Mouse (Mus musculus) CD4-positive, CD25-positive, alpha-beta regulatory T cell, adult 9 weeks (primary cell): ENCODE data around the gene Gm21882. TPM values are rescaled to one million over a fixed set of nuclear protein-coding genes. Genes with fewer than 3 reads are reported as not detected.

Source experiments
- polyA plus RNA-seq: library from polyadenylated mRNA; unstranded; fragments of 100-300 nt; shearing (Covaris generic); gene quantifications from one replicate; pipeline ENCODE4 v1.2.1, GENCODE M21; 2017

The Gm21882 gene
- not detected for polyA plus RNA-seq

DNA sequence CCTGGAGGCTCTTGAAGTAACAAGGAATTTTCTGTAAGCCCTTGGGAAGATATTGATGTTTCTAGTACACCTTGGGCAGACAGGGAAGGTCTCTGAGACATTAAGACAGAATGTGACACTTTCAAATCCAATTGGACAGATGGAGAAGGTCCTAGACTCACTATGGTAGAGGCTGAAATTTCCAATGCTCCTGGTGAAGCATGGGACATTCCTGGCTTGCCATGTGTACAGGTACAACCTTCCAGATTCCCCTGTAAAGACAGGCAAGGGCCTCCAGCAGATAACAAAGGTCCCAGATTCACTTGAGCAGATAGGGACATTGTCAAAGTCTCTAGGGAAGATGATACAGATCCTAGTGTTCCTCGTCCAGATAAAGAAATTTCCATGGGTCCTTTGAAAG lies at the start of gene Gm21882:
Gene Gm21882 (minus strand): TSS at position 101 of the 400 bp plus-strand sequence.

Other genes with a start within 250 kb of the Gm21882 start
- not detected for gene Gm21865, start 64.6 kb downstream of the Gm21882 start, polyA plus RNA-seq